Mouse (Mus musculus) kidney, adult 2 months (tissue): ENCODE measurements around the gene Aip.

ENCODE experiments used
- CTCF ChIP-seq: fragments of 200-500 bp; conservative IDR thresholded peaks from 2 replicates; pipeline ENCODE4 v1.5.1; 2011; ENCODE audit warnings: low read depth, mild to moderate bottlenecking, control low read depth, low read length, moderate library complexity, mixed read lengths; ENCODE audit not compliant: insufficient read depth, insufficient read length
- POLR2A ChIP-seq: fragments of 200-500 bp; IDR thresholded peaks from one replicate; pipeline ENCODE4 v1.6.1; 2011; ENCODE audit warnings: low read depth, low read length, control low read depth

DNA sequence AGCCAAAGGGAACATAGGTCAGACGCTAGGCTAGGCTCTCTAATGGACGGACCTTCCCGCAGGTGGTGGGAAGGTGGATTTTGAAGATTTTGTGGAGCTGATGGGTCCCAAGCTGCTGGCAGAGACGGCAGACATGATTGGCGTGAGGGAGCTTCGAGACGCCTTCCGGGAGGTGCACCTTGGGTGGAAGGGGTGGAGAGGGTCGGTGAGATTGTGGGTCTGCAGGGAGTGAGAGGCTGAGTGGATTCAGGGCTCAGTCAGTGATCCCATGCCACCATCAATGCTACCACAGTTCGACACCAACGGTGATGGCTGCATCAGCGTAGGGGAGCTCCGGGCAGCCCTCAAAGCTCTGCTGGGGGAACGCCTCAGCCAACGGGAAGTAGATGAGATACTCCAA lies 39.5 kb downstream of the Aip start:
- TF ChIP-seq CTCF (no peak), POLR2A (no peak)
